Mouse (Mus musculus) olfactory bulb, adult 2 months (tissue): ENCODE data around the gene Slc44a3.

Experiments used
- CTCF ChIP-seq: fragments of 200-500 bp; IDR thresholded peaks from 2 replicates; pipeline ENCODE4 v1.5.1; 2012; ENCODE audit warnings: low read depth, mild to moderate bottlenecking, low read length, moderate library complexity; ENCODE audit not compliant: insufficient read depth
- POLR2A ChIP-seq: fragments of 200-500 bp; IDR thresholded peaks from 2 replicates; pipeline ENCODE4 v1.6.1; 2012; ENCODE audit warnings: mild to moderate bottlenecking, low read depth, low read length, moderate library complexity; ENCODE audit not compliant: insufficient read depth

- TF ChIP-seq CTCF (no peak), POLR2A (no peak)
Measured at GRCm38 (mm10) chr3:121444414-121444813, 87.8 kb downstream of the Slc44a3 start.
